Mouse (Mus musculus): ENCODE data around the gene Fkbp10.
A peak's percentile ranks its signal among the peaks of the same experiment; 100 is the strongest.

Gene Fkbp10

DNA sequence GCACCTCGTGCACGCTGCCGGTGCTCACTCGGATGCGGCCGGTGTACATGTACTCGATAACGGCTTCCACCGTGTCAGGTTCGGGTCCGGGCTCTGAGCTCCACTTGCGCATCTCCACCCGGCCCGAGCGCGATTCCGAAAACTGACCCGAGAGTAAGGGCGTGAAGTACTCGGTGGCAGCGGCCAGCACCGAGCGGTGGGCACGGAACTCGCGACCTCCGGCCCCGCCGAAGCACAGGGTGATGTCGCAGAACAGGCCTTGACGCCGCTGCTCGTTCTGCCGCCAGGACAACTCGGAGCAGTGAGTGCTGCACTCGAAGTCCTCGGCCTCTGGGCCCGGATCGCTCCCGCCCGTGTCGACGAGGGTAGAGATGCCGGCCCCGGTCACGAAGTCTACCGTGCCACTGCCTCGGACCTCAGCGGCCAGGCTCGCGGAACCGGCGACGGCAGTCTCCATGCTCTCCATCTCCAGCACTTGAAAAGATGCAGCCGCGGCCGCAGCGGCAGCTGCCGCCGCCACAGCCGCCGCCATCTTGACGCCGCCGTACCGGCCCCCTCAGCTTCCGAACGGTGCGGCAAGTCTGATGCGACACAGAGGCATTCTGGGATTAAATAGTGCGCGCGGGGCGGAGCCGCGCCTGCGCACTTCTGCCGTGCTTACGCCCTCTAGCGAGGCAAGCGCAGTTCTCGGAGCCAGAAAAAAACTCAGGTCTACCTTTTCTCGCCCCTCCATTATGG is 56.9 kb downstream of the Fkbp10 start, which contains the start of gene Klhl11:
Gene Klhl11 (minus strand): TSS at position 545 of the 738 bp plus-strand sequence.
- peak; percentile 96 for DNase-seq (ENCODE audit: low read depth)

DNA sequence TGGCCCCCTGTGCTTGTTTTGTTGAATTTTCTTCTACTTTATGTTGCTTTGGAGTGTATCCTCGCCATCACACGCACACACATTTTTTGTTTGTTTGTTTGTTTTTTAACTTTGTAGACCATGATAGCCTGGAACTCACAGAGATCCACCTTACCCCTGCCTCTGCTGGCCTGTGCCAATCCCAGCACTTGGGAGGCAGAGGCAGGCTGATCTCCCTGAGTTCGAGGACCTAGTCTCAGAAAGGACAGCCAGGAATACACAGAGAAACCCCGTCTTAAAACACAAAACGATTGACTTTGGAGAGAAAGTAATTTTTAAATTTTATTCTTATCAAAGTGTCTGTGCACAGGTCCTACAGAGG is 57.4 kb downstream of the Fkbp10 start:
- no peak for DNase-seq (ENCODE audit: low read depth)

Measured in induced T-regulatory cell, adult 2 months (primary cell).